Mouse (Mus musculus): ENCODE measurements at regions not wholly inside any gene's neighbourhood (a gene's known extent, or its start where the extent isn't known, plus 50 kb on each side); places are given as distances from the start of the nearest gene placed in this dataset.

GRCm38 (mm10) chr5:64022633-64023323 is 54.1 kb upstream of the Rell1 start:
- Histone ChIP-seq H3K36me3 (ENCODE audit: control insufficient read depth, insufficient read depth, low read length) (no peaks in the 10 kb centered on the region), H3K9me3 (ENCODE audit: control insufficient read depth, low read length) (no peaks in the 10 kb centered on the region), H3K27me3 (ENCODE audit: control insufficient read depth, insufficient read depth, low read length) (no peaks in the 10 kb centered on the region), H3K4me1 (replicated peaks; ENCODE audit: control insufficient read depth, insufficient read depth, low read length) (no peaks in the 10 kb centered on the region), H3K4me2 (ENCODE audit: low read depth, low read length, severe bottlenecking) (no peak overlapping the region), H3K9ac (ENCODE audit: low read length) (no peak overlapping the region), H3K27ac (ENCODE audit: low read depth, low read length) (no peak overlapping the region), H3K4me3 (ENCODE audit: low read depth, low read length) (no peak overlapping the region)
- DNase-seq (ENCODE audit: low spot score) (peak; percentile 7), ATAC-seq (replicated peaks; ENCODE audit: low FRiP score) (no peak)
- WGBS: 88% methylated on average over 18 of the region's 18 CpGs

- DNase-seq (ENCODE audit: low spot score) (no peak), ATAC-seq (replicated peaks; ENCODE audit: low FRiP score) (no peak)
- no peak overlapping the region for H3K9ac ChIP-seq (ENCODE audit: low read length)
- H3K27ac ChIP-seq (ENCODE audit: low read depth, low read length): no peak overlapping the region
- H3K4me3 ChIP-seq (ENCODE audit: low read depth, low read length): no peak overlapping the region
- no peaks in the 10 kb centered on the region for H3K9me3 ChIP-seq (ENCODE audit: control insufficient read depth, low read length)
- no peaks in the 10 kb centered on the region for H3K27me3 ChIP-seq (ENCODE audit: control insufficient read depth, insufficient read depth, low read length)
- no peak overlapping the region for H3K4me2 ChIP-seq (ENCODE audit: low read depth, low read length, severe bottlenecking)
- H3K4me1 ChIP-seq (replicated peaks; ENCODE audit: control insufficient read depth, insufficient read depth, low read length): no peaks in the 10 kb centered on the region
- H3K36me3 ChIP-seq (ENCODE audit: control insufficient read depth, insufficient read depth, low read length): no peaks in the 10 kb centered on the region
These were observed 54.6 kb upstream of the Rell1 start for GRCm38 (mm10) chr5:64023324-64023650.

- peak; percentile 19 for DNase-seq (ENCODE audit: low spot score)
These were observed 55.7 kb upstream of the Rell1 start for GRCm38 (mm10) chr5:64024420-64024819.

GRCm38 (mm10) chr5:64027733-64028132 is 59.0 kb upstream of the Rell1 start:
- H3K9ac ChIP-seq (ENCODE audit: low read length): no peak overlapping the region
- H3K4me2 ChIP-seq (ENCODE audit: low read depth, low read length, severe bottlenecking): no peak overlapping the region
- no peak for ATAC-seq (replicated peaks; ENCODE audit: low FRiP score)
- H3K4me1 ChIP-seq (replicated peaks; ENCODE audit: control insufficient read depth, insufficient read depth, low read length): no peaks in the 10 kb centered on the region
- no peak overlapping the region for H3K27ac ChIP-seq (ENCODE audit: low read depth, low read length)
- no peak overlapping the region for H3K4me3 ChIP-seq (ENCODE audit: low read depth, low read length)
- no peaks in the 10 kb centered on the region for H3K27me3 ChIP-seq (ENCODE audit: control insufficient read depth, insufficient read depth, low read length)
- no peaks in the 10 kb centered on the region for H3K36me3 ChIP-seq (ENCODE audit: control insufficient read depth, insufficient read depth, low read length)
- 86% methylated on average over 5 of the region's 5 CpGs for WGBS
- peak; percentile 23 for DNase-seq (ENCODE audit: low spot score)
- no peaks in the 10 kb centered on the region for H3K9me3 ChIP-seq (ENCODE audit: control insufficient read depth, low read length)

More at GRCm38 (mm10) chr5:64024420-64024819, 55.7 kb upstream of the Rell1 start:
- no peak overlapping the region for H3K4me2 ChIP-seq (ENCODE audit: low read depth, low read length, severe bottlenecking)
- H3K4me3 ChIP-seq (ENCODE audit: low read depth, low read length): no peak overlapping the region
- H3K36me3 ChIP-seq (ENCODE audit: control insufficient read depth, insufficient read depth, low read length): no peaks in the 10 kb centered on the region
- WGBS: 86% methylated on average over 8 of the region's 8 CpGs
- no peaks in the 10 kb centered on the region for H3K27me3 ChIP-seq (ENCODE audit: control insufficient read depth, insufficient read depth, low read length)
- no peak overlapping the region for H3K27ac ChIP-seq (ENCODE audit: low read depth, low read length)
- no peaks in the 10 kb centered on the region for H3K9me3 ChIP-seq (ENCODE audit: control insufficient read depth, low read length)
- H3K4me1 ChIP-seq (replicated peaks; ENCODE audit: control insufficient read depth, insufficient read depth, low read length): no peaks in the 10 kb centered on the region
- H3K9ac ChIP-seq (ENCODE audit: low read length): no peak overlapping the region
- ATAC-seq (replicated peaks; ENCODE audit: low FRiP score): no peak

GRCm38 (mm10) chr5:64029622-64030145 is 61.0 kb upstream of the Rell1 start:
- Histone ChIP-seq H3K36me3 (ENCODE audit: control insufficient read depth, insufficient read depth, low read length) (no peaks in the 10 kb centered on the region), H3K4me3 (ENCODE audit: low read depth, low read length) (no peak overlapping the region), H3K9me3 (ENCODE audit: control insufficient read depth, low read length) (no peaks in the 10 kb centered on the region), H3K4me1 (replicated peaks; ENCODE audit: control insufficient read depth, insufficient read depth, low read length) (no peaks in the 10 kb centered on the region), H3K27me3 (ENCODE audit: control insufficient read depth, insufficient read depth, low read length) (no peaks in the 10 kb centered on the region), H3K4me2 (ENCODE audit: low read depth, low read length, severe bottlenecking) (no peak overlapping the region), H3K9ac (ENCODE audit: low read length) (no peak overlapping the region), H3K27ac (ENCODE audit: low read depth, low read length) (no peak overlapping the region)
- DNase-seq (ENCODE audit: low spot score) (peak; percentile 30), ATAC-seq (replicated peaks; ENCODE audit: low FRiP score) (no peak)
- WGBS: 85% methylated on average over 7 of the region's 7 CpGs

- Histone ChIP-seq H3K4me3 (ENCODE audit: low read depth, low read length) (no peak overlapping the region), H3K4me1 (replicated peaks; ENCODE audit: control insufficient read depth, insufficient read depth, low read length) (no peaks in the 10 kb centered on the region), H3K27me3 (ENCODE audit: control insufficient read depth, insufficient read depth, low read length) (no peaks in the 10 kb centered on the region), H3K4me2 (ENCODE audit: low read depth, low read length, severe bottlenecking) (no peak overlapping the region), H3K27ac (ENCODE audit: low read depth, low read length) (no peak overlapping the region), H3K36me3 (ENCODE audit: control insufficient read depth, insufficient read depth, low read length) (no peaks in the 10 kb centered on the region), H3K9ac (ENCODE audit: low read length) (no peak overlapping the region), H3K9me3 (ENCODE audit: control insufficient read depth, low read length) (no peaks in the 10 kb centered on the region)
- peak; percentile 25 for DNase-seq (ENCODE audit: low spot score)
- no peak for ATAC-seq (replicated peaks; ENCODE audit: low FRiP score)
- WGBS: 96% methylated on average over 7 of the region's 8 CpGs
These were observed 61.7 kb upstream of the Rell1 start for GRCm38 (mm10) chr5:64030281-64030960.

GRCm38 (mm10) chr5:64038394-64038793 is 54.4 kb upstream of the Pgm2 start:
- DNase-seq (ENCODE audit: low spot score) (no peak), ATAC-seq (replicated peaks; ENCODE audit: low FRiP score) (no peak)
- no peak overlapping the region for H3K9ac ChIP-seq (ENCODE audit: low read length)
- H3K27me3 ChIP-seq (ENCODE audit: control insufficient read depth, insufficient read depth, low read length): no peaks in the 10 kb centered on the region
- H3K9me3 ChIP-seq (ENCODE audit: control insufficient read depth, low read length): no peaks in the 10 kb centered on the region
- H3K4me3 ChIP-seq (ENCODE audit: low read depth, low read length): no peak overlapping the region
- H3K4me2 ChIP-seq (ENCODE audit: low read depth, low read length, severe bottlenecking): no peak overlapping the region
- H3K27ac ChIP-seq (ENCODE audit: low read depth, low read length): no peak overlapping the region
- WGBS: 91% methylated on average over 5 of the region's 5 CpGs
- no peaks in the 10 kb centered on the region for H3K4me1 ChIP-seq (replicated peaks; ENCODE audit: control insufficient read depth, insufficient read depth, low read length)
- H3K36me3 ChIP-seq (ENCODE audit: control insufficient read depth, insufficient read depth, low read length): no peaks in the 10 kb centered on the region

GRCm38 (mm10) chr5:64040676-64041075 is 52.1 kb upstream of the Pgm2 start:
- Histone ChIP-seq H3K9ac (ENCODE audit: low read length) (no peak overlapping the region), H3K4me3 (ENCODE audit: low read depth, low read length) (no peak overlapping the region), H3K36me3 (ENCODE audit: control insufficient read depth, insufficient read depth, low read length) (no peaks in the 10 kb centered on the region), H3K4me2 (ENCODE audit: low read depth, low read length, severe bottlenecking) (no peak overlapping the region), H3K27me3 (ENCODE audit: control insufficient read depth, insufficient read depth, low read length) (no peaks in the 10 kb centered on the region), H3K4me1 (replicated peaks; ENCODE audit: control insufficient read depth, insufficient read depth, low read length) (peaks cover 4% of the 10 kb centered on the region; the same call in 1 of the 2 replicates), H3K9me3 (ENCODE audit: control insufficient read depth, low read length) (no peaks in the 10 kb centered on the region), H3K27ac (ENCODE audit: low read depth, low read length) (no peak overlapping the region)
- no peak for DNase-seq (ENCODE audit: low spot score)
- 87% methylated on average over 6 of the region's 6 CpGs for WGBS
- no peak for ATAC-seq (replicated peaks; ENCODE audit: low FRiP score)
